Mouse (Mus musculus) C2C12 (cell line): ENCODE data around the gene Ptprh.

Source experiments
- CEBPB ChIP-seq: IDR thresholded peaks from one replicate; pipeline ENCODE4 v1.6.1; 2011; ENCODE audit warnings: low read depth, mild to moderate bottlenecking, control low read depth, moderate library complexity
- CTCF ChIP-seq: IDR thresholded peaks from one replicate; pipeline ENCODE4 v1.5.1; 2011; ENCODE audit not compliant: control insufficient read depth, insufficient read depth, insufficient read length
- FOSL1 ChIP-seq: IDR thresholded peaks from one replicate; pipeline ENCODE4 v1.8.0; 2011; ENCODE audit warnings: mild to moderate bottlenecking, low read length; ENCODE audit not compliant: poor library complexity, insufficient read depth, severe bottlenecking
- MAX ChIP-seq: IDR thresholded peaks from one replicate; pipeline ENCODE4 v1.6.1; 2011; ENCODE audit warnings: mild to moderate bottlenecking, control low read depth
- MYOD1 ChIP-seq: IDR thresholded peaks from one replicate; pipeline ENCODE4 v1.6.1; 2011; ENCODE audit warnings: low read depth; ENCODE audit not compliant: control insufficient read depth, insufficient read length
- MYOG ChIP-seq: IDR thresholded peaks from one replicate; pipeline ENCODE4 v1.6.1; 2011; ENCODE audit not compliant: control insufficient read depth, insufficient read length; ENCODE audit errors: extremely low read depth
- USF1 ChIP-seq: IDR thresholded peaks from one replicate; pipeline ENCODE4 v1.6.1; 2011; ENCODE audit warnings: low read depth, mild to moderate bottlenecking, control low read depth, moderate library complexity

- TF ChIP-seq CTCF (no peak), CEBPB (no peak), MYOG (no peak), MAX (no peak), USF1 (no peak), MYOD1 (no peak), FOSL1 (no peak)
These were observed 88.0 kb downstream of the Ptprh start for GRCm38 (mm10) chr7:4515853-4516252.
